Mouse (Mus musculus): ENCODE data around the gene Kri1. TPM values are rescaled to one million over a fixed set of nuclear protein-coding genes. Genes with fewer than 3 reads are reported as not detected.
A peak's percentile ranks its signal among the peaks of the same experiment; 100 is the strongest.
"Not testable (repeated sequence)": the region's sequence is repeated elsewhere in the genome, so short reads cannot be mapped to it uniquely, and the experiment has no call there.

The Kri1 gene
- polyA plus RNA-seq, 1 experiment from 2014 or later, result 12.9 TPM

DNA sequence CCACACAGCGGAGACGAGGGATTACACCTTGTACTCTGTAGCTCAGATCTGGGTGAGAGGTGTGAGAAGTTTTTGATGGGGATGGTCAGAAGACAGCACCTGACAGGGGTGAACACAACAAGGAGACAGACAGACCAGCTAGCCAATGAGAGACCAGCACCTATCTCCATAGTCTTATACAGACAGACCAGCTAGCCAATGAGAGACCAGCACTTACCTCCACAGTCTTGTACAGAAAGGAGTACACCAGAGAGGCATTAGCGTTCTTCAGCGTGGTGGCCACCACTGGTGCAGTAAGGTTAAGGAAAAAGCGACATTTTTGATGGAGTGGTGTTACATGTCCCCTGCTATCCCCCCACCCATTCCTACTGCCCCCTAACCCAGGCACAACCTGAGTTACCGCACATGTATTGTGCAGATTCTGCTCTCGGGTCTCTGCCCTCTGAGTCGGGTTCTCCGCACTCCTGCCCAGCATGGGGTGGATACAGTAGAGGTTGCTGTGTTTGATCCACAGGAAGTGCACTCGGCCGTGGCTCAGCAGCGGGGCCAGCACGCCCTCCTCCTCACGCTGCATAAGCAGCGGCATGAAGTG, 21.5 kb upstream of the Kri1 start:
- no peak overlapping the region for H3K9ac ChIP-seq (replicated peaks; ENCODE audit: low read length)
- DNase-seq (no peak), ATAC-seq (ENCODE audit: low FRiP score, low TSS enrichment) (no peak)
- 73% methylated on average over 15 of the region's 15 CpGs for WGBS
- H3K9me3 ChIP-seq (ENCODE audit: control insufficient read depth, low read length), result no peaks in the 10 kb centered on the region
- H3K27ac ChIP-seq (replicated peaks; ENCODE audit: low read depth, low read length), result no peak overlapping the region
- no peaks in the 10 kb centered on the region for H3K4me1 ChIP-seq (ENCODE audit: control insufficient read depth, insufficient read depth, low read length)
- H3K4me2 ChIP-seq (ENCODE audit: low read length), result no peak overlapping the region
- no peaks in the 10 kb centered on the region for H3K36me3 ChIP-seq (ENCODE audit: control insufficient read depth, insufficient read depth, low read length)
- H3K27me3 ChIP-seq (ENCODE audit: control insufficient read depth, insufficient read depth, low read length), result peaks cover 11% of the 10 kb centered on the region; the same call in 1 of the 2 replicates
- no peak overlapping the region for H3K4me3 ChIP-seq (replicated peaks; ENCODE audit: low read depth, low read length)

DNA sequence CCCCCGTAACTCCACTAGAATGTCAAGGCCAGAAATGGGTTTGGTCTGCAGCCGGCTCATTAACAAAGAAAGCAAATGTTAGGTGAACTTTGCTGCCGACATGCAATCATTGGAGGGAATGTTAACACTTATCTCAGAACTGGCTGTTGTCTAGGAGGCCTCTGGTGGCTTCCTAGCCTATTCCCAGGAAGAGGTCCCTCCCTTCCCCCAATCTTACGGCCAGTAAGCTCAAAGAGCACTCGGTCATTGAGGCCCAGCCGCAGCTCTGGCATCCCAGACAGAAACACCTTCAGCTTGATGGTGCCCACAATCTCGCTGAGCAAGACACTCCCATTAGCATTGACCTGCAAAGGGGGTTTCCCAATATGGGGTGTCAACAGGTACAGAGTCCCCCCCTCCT, 17.3 kb upstream of the Kri1 start:
- Histone ChIP-seq H3K9me3 (ENCODE audit: control insufficient read depth, low read length) (no peaks in the 10 kb centered on the region), H3K4me3 (replicated peaks; ENCODE audit: low read depth, low read length) (no peak overlapping the region)
- WGBS, result 89% methylated on average over 7 of the region's 7 CpGs

GRCm38 (mm10) chr9:21299014-21299413, 11.2 kb upstream of the Kri1 start:
- Histone ChIP-seq H3K4me3 (replicated peaks; ENCODE audit: low read depth, low read length) (no peak overlapping the region), H3K4me2 (ENCODE audit: low read length) (no peak overlapping the region), H3K9ac (replicated peaks; ENCODE audit: low read length) (no peak overlapping the region), H3K27ac (replicated peaks; ENCODE audit: low read depth, low read length) (no peak overlapping the region), H3K27me3 (ENCODE audit: control insufficient read depth, insufficient read depth, low read length) (no peaks in the 10 kb centered on the region), H3K36me3 (ENCODE audit: control insufficient read depth, insufficient read depth, low read length) (no peaks in the 10 kb centered on the region), H3K4me1 (ENCODE audit: control insufficient read depth, insufficient read depth, low read length) (no peaks in the 10 kb centered on the region), H3K9me3 (ENCODE audit: control insufficient read depth, low read length) (no peaks in the 10 kb centered on the region)
- WGBS, result 85% methylated on average over 10 of the region's 10 CpGs
- DNase-seq, result no peak
- no peak for ATAC-seq (ENCODE audit: low FRiP score, low TSS enrichment)

More for the DNA sequence above, 17.3 kb upstream of the Kri1 start:
- Histone ChIP-seq H3K4me2 (ENCODE audit: low read length) (no peak overlapping the region), H3K27ac (replicated peaks; ENCODE audit: low read depth, low read length) (no peak overlapping the region), H3K9ac (replicated peaks; ENCODE audit: low read length) (no peak overlapping the region), H3K27me3 (ENCODE audit: control insufficient read depth, insufficient read depth, low read length) (no peaks in the 10 kb centered on the region), H3K4me1 (ENCODE audit: control insufficient read depth, insufficient read depth, low read length) (no peaks in the 10 kb centered on the region), H3K36me3 (ENCODE audit: control insufficient read depth, insufficient read depth, low read length) (no peaks in the 10 kb centered on the region)
- ATAC-seq (ENCODE audit: low FRiP score, low TSS enrichment), result no peak
- DNase-seq, result no peak

GRCm38 (mm10) chr9:21292271-21292670, 4.5 kb upstream of the Kri1 start:
- no peaks in the 10 kb centered on the region for H3K9me3 ChIP-seq (ENCODE audit: control insufficient read depth, low read length)
- no peaks in the 10 kb centered on the region for H3K36me3 ChIP-seq (ENCODE audit: control insufficient read depth, insufficient read depth, low read length)
- no peak overlapping the region for H3K9ac ChIP-seq (replicated peaks; ENCODE audit: low read length)
- no peak for DNase-seq
- no peak overlapping the region for H3K4me3 ChIP-seq (replicated peaks; ENCODE audit: low read depth, low read length)
- WGBS, result 95% methylated on average over 3 of the region's 3 CpGs
- no peak for ATAC-seq (ENCODE audit: low FRiP score, low TSS enrichment)
- peaks cover 24% of the 10 kb centered on the region for H3K4me1 ChIP-seq (ENCODE audit: control insufficient read depth, insufficient read depth, low read length)
- H3K27me3 ChIP-seq (ENCODE audit: control insufficient read depth, insufficient read depth, low read length), result no peaks in the 10 kb centered on the region
- H3K27ac ChIP-seq (replicated peaks; ENCODE audit: low read depth, low read length), result no peak overlapping the region
- no peak overlapping the region for H3K4me2 ChIP-seq (ENCODE audit: low read length)

DNA sequence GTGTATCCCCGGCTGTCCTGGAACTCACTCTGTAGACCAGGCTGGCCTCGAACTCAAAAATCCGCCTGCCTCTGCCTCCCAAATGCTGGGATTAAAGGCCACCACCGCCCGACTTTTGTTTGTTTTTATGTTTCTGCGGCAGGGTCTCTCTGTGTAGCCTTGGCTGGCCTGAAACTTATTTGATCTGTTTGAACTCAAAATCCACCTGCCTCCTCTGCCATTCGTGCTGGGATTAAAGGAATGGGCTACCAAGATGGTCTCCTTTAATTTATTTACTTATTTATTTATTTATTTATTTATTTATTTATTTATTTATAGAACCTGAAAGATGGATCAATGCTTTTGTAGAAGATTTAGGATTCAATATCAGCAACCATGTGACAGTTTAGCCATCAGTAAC, 4.1 kb upstream of the Kri1 start:
- H3K36me3 ChIP-seq (ENCODE audit: control insufficient read depth, insufficient read depth, low read length); H3K9me3 ChIP-seq (ENCODE audit: control insufficient read depth, low read length); DNase-seq; ATAC-seq (ENCODE audit: low FRiP score, low TSS enrichment); H3K27me3 ChIP-seq (ENCODE audit: control insufficient read depth, insufficient read depth, low read length): not testable (repeated sequence)
- H3K27ac ChIP-seq (replicated peaks; ENCODE audit: low read depth, low read length), result 0 out of 2 replicates have a peak overlapping the region, but pooled peaks have one; percentile 56
- 18% methylated on average over 7 of the region's 7 CpGs for WGBS
- peaks cover 28% of the 10 kb centered on the region for H3K4me1 ChIP-seq (ENCODE audit: control insufficient read depth, insufficient read depth, low read length)
- H3K4me2 ChIP-seq (ENCODE audit: low read length), result peak overlapping the region; percentile 84
- peak overlapping the region; percentile 72; the same call in 1 of the 2 replicates for H3K4me3 ChIP-seq (replicated peaks; ENCODE audit: low read depth, low read length)
- peak overlapping the region; percentile 70; the same call in 1 of the 2 replicates for H3K9ac ChIP-seq (replicated peaks; ENCODE audit: low read length)

DNA sequence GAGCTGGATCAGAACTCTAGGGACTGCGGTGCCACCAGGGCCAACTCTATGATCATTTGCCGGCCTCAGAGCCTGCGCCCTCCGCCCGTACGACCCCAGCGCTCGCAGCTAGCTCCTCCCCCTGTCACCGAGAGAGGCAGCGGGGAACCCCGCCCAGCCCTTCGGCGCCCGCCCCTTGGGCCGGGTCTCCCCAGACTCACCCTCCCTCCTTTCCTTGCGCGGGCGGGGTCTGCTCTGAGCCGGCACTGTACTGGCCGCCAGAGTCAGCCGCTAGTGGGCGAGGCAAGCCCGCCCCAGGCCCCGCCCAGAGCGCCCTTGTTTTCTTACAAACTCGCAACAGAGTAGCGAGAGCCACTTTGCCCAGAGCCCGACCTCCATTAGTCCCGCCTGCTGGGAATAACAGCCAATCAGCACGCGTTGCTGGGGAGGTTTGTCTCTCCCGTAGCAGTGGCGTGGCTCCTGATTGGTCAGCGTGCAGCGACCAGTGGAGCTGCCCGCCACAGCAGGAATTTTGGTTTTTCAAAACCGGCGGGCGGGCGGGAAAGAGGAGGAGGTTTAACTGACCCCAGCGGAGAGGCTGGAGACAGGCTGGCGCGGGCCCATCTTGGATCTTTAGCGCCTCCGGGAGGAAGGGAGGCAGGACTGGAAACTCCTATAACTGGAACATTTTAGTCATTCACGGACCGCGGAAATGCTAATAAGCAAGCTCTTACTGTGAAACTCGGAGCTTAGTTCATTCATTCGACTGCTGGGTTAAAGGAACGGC, 3.4 kb upstream of the Kri1 start, which contains the start of gene Cdkn2d:
Gene Cdkn2d (minus strand): TSS at position 386 of the 766 bp plus-strand sequence.
- Histone ChIP-seq H3K36me3 (ENCODE audit: control insufficient read depth, insufficient read depth, low read length) (no peaks in the 10 kb centered on the region), H3K4me1 (ENCODE audit: control insufficient read depth, insufficient read depth, low read length) (peaks cover 33% of the 10 kb centered on the region), H3K4me2 (ENCODE audit: low read length) (peak within 1 kb of the TSS; percentile 84), H3K27ac (replicated peaks; ENCODE audit: low read depth, low read length) (peak within 1 kb of the TSS; percentile 82), H3K9me3 (ENCODE audit: control insufficient read depth, low read length) (no peaks in the 10 kb centered on the region), H3K27me3 (ENCODE audit: control insufficient read depth, insufficient read depth, low read length) (no peaks in the 10 kb centered on the region), H3K9ac (replicated peaks; ENCODE audit: low read length) (peak within 1 kb of the TSS; percentile 70), H3K4me3 (replicated peaks; ENCODE audit: low read depth, low read length) (peak within 1 kb of the TSS; percentile 72)
- ATAC-seq (ENCODE audit: low FRiP score, low TSS enrichment), result peak; percentile 95
- under 1% methylated on average over 51 of the region's 51 CpGs for WGBS
- DNase-seq, result peak; percentile 99

GRCm38 (mm10) chr9:21290589-21290988, 2.8 kb upstream of the Kri1 start:
- Histone ChIP-seq H3K4me3 (replicated peaks; ENCODE audit: low read depth, low read length) (peak overlapping the region; percentile 72), H3K36me3 (ENCODE audit: control insufficient read depth, insufficient read depth, low read length) (no peaks in the 10 kb centered on the region), H3K9ac (replicated peaks; ENCODE audit: low read length) (peak overlapping the region; percentile 70), H3K4me1 (ENCODE audit: control insufficient read depth, insufficient read depth, low read length) (peaks cover 33% of the 10 kb centered on the region), H3K4me2 (ENCODE audit: low read length) (peak overlapping the region; percentile 84), H3K27me3 (ENCODE audit: control insufficient read depth, insufficient read depth, low read length) (no peaks in the 10 kb centered on the region), H3K27ac (replicated peaks; ENCODE audit: low read depth, low read length) (peak overlapping the region; percentile 82), H3K9me3 (ENCODE audit: control insufficient read depth, low read length) (no peaks in the 10 kb centered on the region)
- ATAC-seq (ENCODE audit: low FRiP score, low TSS enrichment) (no peak), DNase-seq (peak; percentile 62)
- under 1% methylated on average over 20 of the region's 20 CpGs for WGBS

DNA sequence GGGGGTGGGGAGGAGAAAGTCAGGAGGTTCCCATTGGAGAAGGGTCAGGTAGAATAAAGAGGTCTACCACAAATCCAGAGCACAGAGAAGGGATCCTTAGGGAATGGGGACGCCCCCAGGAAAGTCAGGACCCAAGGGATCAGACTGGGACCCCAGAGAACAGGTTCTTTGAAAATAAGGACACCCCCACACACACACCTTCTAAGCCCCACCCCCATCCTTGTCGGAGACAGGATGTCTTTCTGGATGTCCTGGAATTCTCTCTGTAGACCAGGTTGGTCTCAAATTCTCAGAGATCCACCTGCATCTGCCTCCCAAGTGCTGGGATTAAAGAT, 1.5 kb upstream of the Kri1 start:
- ATAC-seq (ENCODE audit: low FRiP score, low TSS enrichment), result no peak
- Histone ChIP-seq H3K4me2 (ENCODE audit: low read length) (peak overlapping the region; percentile 84), H3K9me3 (ENCODE audit: control insufficient read depth, low read length) (no peaks in the 10 kb centered on the region), H3K27ac (replicated peaks; ENCODE audit: low read depth, low read length) (no peak overlapping the region), H3K9ac (replicated peaks; ENCODE audit: low read length) (no peak overlapping the region), H3K36me3 (ENCODE audit: control insufficient read depth, insufficient read depth, low read length) (peaks cover 10% of the 10 kb centered on the region), H3K4me3 (replicated peaks; ENCODE audit: low read depth, low read length) (no peak overlapping the region; the same call in 1 of the 2 replicates), H3K27me3 (ENCODE audit: control insufficient read depth, insufficient read depth, low read length) (no peaks in the 10 kb centered on the region), H3K4me1 (ENCODE audit: control insufficient read depth, insufficient read depth, low read length) (peaks cover 33% of the 10 kb centered on the region)
- 88% methylated on average over 2 of the region's 2 CpGs for WGBS
- no peak for DNase-seq

All from midbrain, embryonic 14.5 days (tissue).